Mouse (Mus musculus): Measurements from ENCODE around the gene Naxd. TPM values are rescaled to one million over a fixed set of nuclear protein-coding genes. Genes with fewer than 3 reads are reported as not detected.
"Not testable (repeated sequence)": the region's sequence is repeated elsewhere in the genome, so short reads cannot be mapped to it uniquely, and the experiment has no call there.

The Naxd gene
- polyA plus RNA-seq, 2 experiments = 112 to 117 TPM

GRCm38 (mm10) chr8:11463889-11464706, 33.2 kb upstream of the Naxd start:
- WGBS = 84% methylated on average over 12 of the region's 12 CpGs
- Histone ChIP-seq H3K27ac (replicated peaks; ENCODE audit: low read depth, low read length) (no peak overlapping the region), H3K4me1 (ENCODE audit: control insufficient read depth, insufficient read depth, low read length) (no peaks in the 10 kb centered on the region), H3K36me3 (ENCODE audit: control insufficient read depth, insufficient read depth, low read length) (no peaks in the 10 kb centered on the region), H3K4me2 (replicated peaks; ENCODE audit: low read depth, low read length, severe bottlenecking) (no peak overlapping the region), H3K9me3 (ENCODE audit: control insufficient read depth, low read length) (no peaks in the 10 kb centered on the region), H3K27me3 (ENCODE audit: control insufficient read depth, insufficient read depth, low read length) (no peaks in the 10 kb centered on the region), H3K9ac (ENCODE audit: low read depth, low read length, severe bottlenecking) (no peak overlapping the region), H3K4me3 (replicated peaks; ENCODE audit: low read length) (no peak overlapping the region)
- DNase-seq (ENCODE audit: low spot score) (no peak), ATAC-seq (ENCODE audit: low FRiP score, low read depth) (no peak)
- TF ChIP-seq POLR2A (IDR thresholded peaks at IDR 0.05; ENCODE audit: borderline replicate concordance, extremely low read depth, insufficient read depth, insufficient read length) = no peak

DNA sequence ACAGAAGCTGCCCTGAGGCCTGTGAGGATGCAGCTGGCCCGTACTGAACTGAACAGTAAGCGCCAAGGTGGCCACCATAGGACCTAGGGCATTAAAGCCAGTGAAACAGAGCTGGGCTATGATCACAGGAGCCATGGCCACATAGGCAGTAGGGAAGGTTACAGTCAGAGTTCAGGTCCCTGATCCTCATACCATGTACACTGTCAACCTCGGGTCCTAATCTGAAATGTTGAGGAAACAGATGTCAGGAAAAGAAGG, 32.7 kb upstream of the Naxd start:
- no peaks in the 10 kb centered on the region for H3K4me1 ChIP-seq (ENCODE audit: control insufficient read depth, insufficient read depth, low read length)
- H3K27ac ChIP-seq (replicated peaks; ENCODE audit: low read depth, low read length) = no peak overlapping the region
- DNase-seq (ENCODE audit: low spot score) = no peak
- H3K36me3 ChIP-seq (ENCODE audit: control insufficient read depth, insufficient read depth, low read length) = no peaks in the 10 kb centered on the region
- no peaks in the 10 kb centered on the region for H3K27me3 ChIP-seq (ENCODE audit: control insufficient read depth, insufficient read depth, low read length)
- no peak overlapping the region for H3K9ac ChIP-seq (ENCODE audit: low read depth, low read length, severe bottlenecking)
- H3K9me3 ChIP-seq (ENCODE audit: control insufficient read depth, low read length) = no peaks in the 10 kb centered on the region
- 72% methylated on average over 3 of the region's 3 CpGs for WGBS
- ATAC-seq (ENCODE audit: low FRiP score, low read depth) = no peak
- TF ChIP-seq POLR2A (IDR thresholded peaks at IDR 0.05; ENCODE audit: borderline replicate concordance, extremely low read depth, insufficient read depth, insufficient read length) = no peak
- H3K4me3 ChIP-seq (replicated peaks; ENCODE audit: low read length) = no peak overlapping the region
- no peak overlapping the region for H3K4me2 ChIP-seq (replicated peaks; ENCODE audit: low read depth, low read length, severe bottlenecking)

DNA sequence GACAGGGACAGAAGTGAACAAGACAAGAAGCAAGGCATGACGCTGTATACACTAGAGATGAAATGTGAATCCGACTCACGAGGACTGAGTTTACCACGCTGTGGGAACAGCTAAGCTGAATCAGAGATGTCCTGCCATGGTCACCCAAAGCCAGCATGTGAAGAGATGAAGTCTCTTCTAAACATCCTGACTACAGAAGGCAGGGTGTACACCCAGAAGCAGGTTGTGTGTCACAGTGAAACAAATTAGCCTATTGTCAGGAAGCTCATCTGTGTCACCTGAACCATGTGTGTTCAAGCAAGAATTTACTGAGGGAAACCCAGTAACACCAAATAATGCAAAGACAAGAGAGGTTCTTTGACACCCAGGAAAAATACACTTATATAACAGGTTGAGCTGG, 31.7 kb upstream of the Naxd start:
- TF ChIP-seq POLR2A (IDR thresholded peaks at IDR 0.05; ENCODE audit: borderline replicate concordance, extremely low read depth, insufficient read depth, insufficient read length) = no peak
- DNase-seq (ENCODE audit: low spot score) (no peak), ATAC-seq (ENCODE audit: low FRiP score, low read depth) (no peak)
- Histone ChIP-seq H3K27me3 (ENCODE audit: control insufficient read depth, insufficient read depth, low read length) (no peaks in the 10 kb centered on the region), H3K9ac (ENCODE audit: low read depth, low read length, severe bottlenecking) (no peak overlapping the region), H3K4me2 (replicated peaks; ENCODE audit: low read depth, low read length, severe bottlenecking) (no peak overlapping the region), H3K27ac (replicated peaks; ENCODE audit: low read depth, low read length) (no peak overlapping the region), H3K9me3 (ENCODE audit: control insufficient read depth, low read length) (no peaks in the 10 kb centered on the region), H3K4me3 (replicated peaks; ENCODE audit: low read length) (no peak overlapping the region), H3K4me1 (ENCODE audit: control insufficient read depth, insufficient read depth, low read length) (no peaks in the 10 kb centered on the region), H3K36me3 (ENCODE audit: control insufficient read depth, insufficient read depth, low read length) (no peaks in the 10 kb centered on the region)
- 86% methylated on average over 4 of the region's 4 CpGs for WGBS

DNA sequence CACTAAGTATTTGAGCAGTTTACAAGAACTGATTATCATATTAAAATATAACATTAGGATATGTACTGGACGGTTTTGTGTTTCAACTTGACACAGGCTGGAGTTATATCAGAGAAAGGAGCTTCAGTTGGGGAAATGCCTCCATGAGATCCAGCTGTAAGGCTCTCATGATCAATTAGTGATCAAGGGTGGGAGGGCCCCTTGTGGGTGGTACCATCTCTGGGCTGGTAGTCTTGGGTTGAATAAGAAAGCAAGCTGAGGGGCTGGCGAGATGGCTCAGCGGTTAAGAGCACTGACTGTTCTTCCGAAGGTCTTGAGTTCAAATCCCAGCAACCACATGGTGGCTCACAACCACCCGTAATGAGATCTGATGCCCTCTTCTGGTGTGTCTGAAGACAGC, 30.8 kb upstream of the Naxd start:
- H3K9ac ChIP-seq (ENCODE audit: low read depth, low read length, severe bottlenecking); DNase-seq (ENCODE audit: low spot score); H3K27ac ChIP-seq (replicated peaks; ENCODE audit: low read depth, low read length); H3K36me3 ChIP-seq (ENCODE audit: control insufficient read depth, insufficient read depth, low read length); H3K4me1 ChIP-seq (ENCODE audit: control insufficient read depth, insufficient read depth, low read length); H3K4me3 ChIP-seq (replicated peaks; ENCODE audit: low read length); ATAC-seq (ENCODE audit: low FRiP score, low read depth); H3K9me3 ChIP-seq (ENCODE audit: control insufficient read depth, low read length); H3K27me3 ChIP-seq (ENCODE audit: control insufficient read depth, insufficient read depth, low read length); H3K4me2 ChIP-seq (replicated peaks; ENCODE audit: low read depth, low read length, severe bottlenecking): not testable (repeated sequence)
- 87% methylated on average over 4 of the region's 5 CpGs for WGBS

DNA sequence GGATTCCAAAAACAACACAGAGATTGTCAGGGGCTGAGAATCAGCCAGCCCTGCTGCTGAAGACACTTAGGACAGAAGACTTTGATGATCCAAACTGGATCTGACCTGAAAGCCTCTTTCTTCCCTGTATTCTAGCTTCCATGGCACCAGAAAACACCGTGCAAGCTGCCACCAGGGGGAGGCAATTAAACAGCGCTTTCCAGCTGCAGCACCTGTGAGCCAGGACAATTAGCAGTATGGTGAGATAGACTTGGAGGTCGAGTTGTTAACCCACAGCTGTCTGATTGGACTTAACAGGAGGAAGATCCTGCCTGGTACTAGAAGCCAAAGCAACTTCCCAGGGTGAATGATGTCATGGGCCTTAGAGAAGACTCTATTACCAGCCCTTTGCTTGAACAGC, 28.2 kb upstream of the Naxd start:
- Histone ChIP-seq H3K9me3 (ENCODE audit: control insufficient read depth, low read length) (no peaks in the 10 kb centered on the region), H3K27me3 (ENCODE audit: control insufficient read depth, insufficient read depth, low read length) (no peaks in the 10 kb centered on the region), H3K4me1 (ENCODE audit: control insufficient read depth, insufficient read depth, low read length) (no peaks in the 10 kb centered on the region), H3K36me3 (ENCODE audit: control insufficient read depth, insufficient read depth, low read length) (no peaks in the 10 kb centered on the region), H3K9ac (ENCODE audit: low read depth, low read length, severe bottlenecking) (no peak overlapping the region), H3K4me2 (replicated peaks; ENCODE audit: low read depth, low read length, severe bottlenecking) (no peak overlapping the region), H3K27ac (replicated peaks; ENCODE audit: low read depth, low read length) (no peak overlapping the region), H3K4me3 (replicated peaks; ENCODE audit: low read length) (no peak overlapping the region)
- no peak for DNase-seq (ENCODE audit: low spot score)
- no peak for TF ChIP-seq POLR2A (IDR thresholded peaks at IDR 0.05; ENCODE audit: borderline replicate concordance, extremely low read depth, insufficient read depth, insufficient read length)
- no peak for ATAC-seq (ENCODE audit: low FRiP score, low read depth)
- 1% methylated on average over 3 of the region's 3 CpGs for WGBS

GRCm38 (mm10) chr8:11470694-11471093, 26.6 kb upstream of the Naxd start:
- H3K9me3 ChIP-seq (ENCODE audit: control insufficient read depth, low read length) = no peaks in the 10 kb centered on the region
- H3K4me1 ChIP-seq (ENCODE audit: control insufficient read depth, insufficient read depth, low read length) = no peaks in the 10 kb centered on the region
- 0 out of 2 replicates have a peak, but pooled peaks cover 1% of the 10 kb centered on the region for H3K27me3 ChIP-seq (ENCODE audit: control insufficient read depth, insufficient read depth, low read length)
- H3K4me3 ChIP-seq (replicated peaks; ENCODE audit: low read length) = no peak overlapping the region
- WGBS = 77% methylated on average over 7 of the region's 7 CpGs
- no peak for DNase-seq (ENCODE audit: low spot score)
- no peak overlapping the region for H3K27ac ChIP-seq (replicated peaks; ENCODE audit: low read depth, low read length)
- ATAC-seq (ENCODE audit: low FRiP score, low read depth) = no peak
- H3K9ac ChIP-seq (ENCODE audit: low read depth, low read length, severe bottlenecking) = no peak overlapping the region
- no peaks in the 10 kb centered on the region for H3K36me3 ChIP-seq (ENCODE audit: control insufficient read depth, insufficient read depth, low read length)
- H3K4me2 ChIP-seq (replicated peaks; ENCODE audit: low read depth, low read length, severe bottlenecking) = no peak overlapping the region
- TF ChIP-seq POLR2A (IDR thresholded peaks at IDR 0.05; ENCODE audit: borderline replicate concordance, extremely low read depth, insufficient read depth, insufficient read length) = no peak
